Mouse (Mus musculus) layer of hippocampus, adult 9-11 months (tissue): ENCODE results near the gene Afmid.
A peak's percentile ranks its signal among the peaks of the same experiment; 100 is the strongest.

ENCODE experiments used
- DNase-seq: peaks from one replicate; pipeline ENCODE4 v3.0.0; 2022

Afmid gene

DNA sequence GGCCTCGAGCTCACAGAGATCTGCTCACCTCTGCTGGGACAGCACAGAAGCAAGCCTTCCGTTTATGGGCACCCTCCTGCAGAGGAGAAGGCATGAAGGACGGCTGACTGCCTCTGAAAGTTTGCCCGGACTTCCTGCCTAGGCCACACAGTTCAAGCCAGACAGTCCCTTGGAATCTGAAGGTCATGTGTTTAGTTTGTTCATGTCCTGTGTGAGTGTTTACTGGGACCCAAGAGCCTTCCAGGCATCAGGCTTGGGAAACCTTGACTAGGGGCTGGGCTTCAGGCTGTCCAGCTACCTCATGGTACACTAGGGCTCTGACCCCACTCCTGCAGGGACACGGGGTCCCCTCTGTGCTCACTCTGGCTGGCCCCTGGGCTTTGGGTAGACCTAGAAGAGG lies 60.3 kb downstream of the Afmid start:
- no peak for DNase-seq

DNA sequence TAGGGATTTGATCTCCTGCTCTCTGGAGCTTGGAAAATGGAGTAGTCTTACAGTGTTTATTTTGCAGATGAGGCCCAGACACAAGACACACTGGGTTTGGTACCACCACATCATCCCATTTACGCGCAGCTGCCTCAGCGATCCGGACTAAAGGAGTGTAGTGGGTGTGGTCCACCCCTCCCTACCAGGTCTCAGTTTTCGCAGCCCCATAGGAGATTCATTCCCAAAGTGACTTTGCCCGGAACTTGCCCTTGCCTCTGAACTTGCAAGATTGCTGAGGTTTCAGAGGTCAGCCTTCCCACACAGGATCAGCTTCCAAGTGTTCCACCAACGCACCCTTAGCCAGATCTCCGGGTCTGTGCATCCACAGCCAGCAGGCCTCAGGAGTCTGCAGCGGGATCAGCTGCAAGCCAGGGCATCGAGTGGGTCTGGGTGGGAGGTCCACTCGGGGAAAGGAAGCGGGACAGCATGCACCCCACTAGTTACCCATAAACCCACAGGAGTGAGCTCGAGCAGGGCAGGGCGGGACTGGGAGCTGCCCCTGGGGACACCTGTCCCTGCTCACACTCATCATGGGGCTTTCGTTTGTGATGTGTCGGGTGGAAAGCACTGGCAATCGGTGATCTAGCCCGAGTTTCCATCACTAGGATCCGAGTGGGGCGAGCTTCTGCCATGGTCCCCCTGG lies 62.6 kb downstream of the Afmid start:
- no peak for DNase-seq

DNA sequence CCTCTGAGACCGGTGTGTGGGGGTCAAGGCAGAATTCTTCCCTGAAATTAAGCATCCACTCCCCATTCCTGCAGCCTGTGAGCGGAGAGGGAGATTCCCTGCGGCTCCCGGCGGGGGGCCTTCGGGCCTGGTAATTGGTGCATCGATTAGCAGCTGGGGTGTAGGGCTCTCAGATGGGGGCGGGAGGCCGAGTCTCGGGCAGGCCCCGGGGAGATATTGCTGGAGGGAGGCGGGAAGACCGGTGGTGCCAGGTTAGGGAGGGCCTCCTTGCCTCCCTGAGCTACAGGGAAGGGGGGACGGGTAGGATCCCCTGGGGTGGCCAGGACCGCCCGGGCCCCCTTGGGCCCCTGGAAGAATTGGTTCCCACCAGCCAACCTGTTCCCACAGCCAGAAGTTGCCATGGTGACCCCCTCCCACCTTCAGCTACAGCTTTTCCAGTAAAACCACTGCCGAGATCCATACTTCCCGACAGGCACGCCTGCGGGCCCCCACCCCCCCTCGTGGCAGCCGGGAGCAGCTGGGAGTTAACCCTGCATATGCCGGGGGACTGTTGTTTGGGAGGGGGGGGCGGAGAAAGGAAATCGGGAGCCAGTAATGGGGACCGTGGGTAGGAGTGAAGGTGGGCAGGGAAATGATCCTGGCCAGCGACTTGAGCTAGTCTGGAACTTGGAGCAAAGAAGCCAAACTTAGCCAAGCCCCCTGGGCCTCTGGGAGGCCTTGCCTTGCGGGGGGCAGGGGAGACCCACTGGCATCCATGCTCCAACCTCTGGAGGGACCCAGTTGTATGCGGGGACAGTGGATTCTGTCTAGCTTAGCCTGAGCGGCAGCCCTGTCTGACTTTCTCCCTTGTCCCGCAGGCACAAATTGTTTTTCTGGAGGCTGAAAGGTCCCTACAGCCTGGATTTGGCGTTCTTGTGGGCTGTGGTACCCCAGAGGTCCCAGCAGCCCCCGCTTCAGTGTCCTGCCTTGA lies 63.4 kb downstream of the Afmid start:
- peak; percentile 22 for DNase-seq
